Mouse (Mus musculus): ENCODE data around the gene Prps2.
"Not testable (repeated sequence)": the region's sequence is repeated elsewhere in the genome, so short reads cannot be mapped to it uniquely, and the experiment has no call there.

Gene Prps2

DNA sequence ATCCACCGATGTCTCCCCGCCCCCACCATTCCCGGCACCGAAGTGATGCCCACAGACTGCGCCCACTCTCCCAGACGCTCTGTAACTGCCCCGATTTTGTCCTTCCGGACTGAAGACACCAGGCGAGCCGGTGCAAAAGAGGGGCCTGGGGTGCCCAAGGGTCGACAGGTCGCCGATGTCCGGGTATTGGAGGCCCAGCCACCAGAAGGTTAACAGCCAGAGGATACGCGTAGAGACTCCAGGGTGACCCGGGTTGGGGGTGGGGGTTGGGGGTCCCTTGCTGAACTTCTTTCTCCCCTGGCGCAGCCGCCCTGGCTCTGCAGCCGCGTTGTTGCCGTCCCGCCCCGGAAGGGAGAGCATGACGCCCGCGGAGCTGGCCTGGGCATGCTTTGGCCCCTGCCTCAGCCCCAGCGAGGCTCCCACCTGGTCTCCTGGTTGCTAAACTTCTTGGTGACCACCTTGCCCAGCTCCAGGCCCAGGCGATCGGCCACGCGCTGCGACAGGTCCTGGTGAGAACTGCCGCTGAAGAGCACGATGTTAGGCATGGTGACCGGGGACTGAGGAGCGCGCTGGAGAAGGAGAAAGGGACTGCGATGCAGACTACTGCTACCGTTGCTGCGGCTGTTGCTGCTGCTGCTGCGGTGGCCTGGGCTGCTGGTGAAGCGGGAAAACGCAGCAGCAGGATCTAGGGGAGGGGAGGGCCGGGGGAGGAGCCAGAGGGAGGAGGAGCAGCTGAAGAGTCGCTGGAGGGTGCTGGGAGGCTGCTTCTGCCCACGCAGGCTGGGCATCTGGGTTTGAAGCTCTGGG is at the start of gene Prps2:
Gene Prps2 (minus strand): TSS at position 703 of the 807 bp plus-strand sequence.
- peak; percentile 29 to 72 for DNase-seq (ENCODE audit: low spot score in 2 of 2)

DNA sequence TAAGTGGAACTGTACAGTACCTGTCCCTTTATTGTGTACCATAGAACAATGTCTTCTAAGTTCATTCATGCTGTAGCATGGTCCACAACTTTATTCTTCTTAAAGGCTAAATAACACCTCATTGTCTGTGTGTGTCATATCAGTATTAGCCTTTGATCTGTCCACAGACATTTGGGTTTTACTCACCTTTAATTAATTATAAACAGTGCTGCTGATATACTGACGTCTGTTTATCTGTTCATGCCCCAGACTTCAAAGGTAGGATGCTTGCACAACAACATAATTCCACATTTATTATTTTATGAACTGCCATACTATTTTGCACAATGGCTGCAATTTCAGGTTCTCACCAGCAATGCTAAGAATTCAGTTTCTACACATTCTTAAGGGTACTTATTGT is 35.1 kb upstream of the Prps2 start:
- DNase-seq (ENCODE audit: low spot score in 2 of 2), result no peak

DNA sequence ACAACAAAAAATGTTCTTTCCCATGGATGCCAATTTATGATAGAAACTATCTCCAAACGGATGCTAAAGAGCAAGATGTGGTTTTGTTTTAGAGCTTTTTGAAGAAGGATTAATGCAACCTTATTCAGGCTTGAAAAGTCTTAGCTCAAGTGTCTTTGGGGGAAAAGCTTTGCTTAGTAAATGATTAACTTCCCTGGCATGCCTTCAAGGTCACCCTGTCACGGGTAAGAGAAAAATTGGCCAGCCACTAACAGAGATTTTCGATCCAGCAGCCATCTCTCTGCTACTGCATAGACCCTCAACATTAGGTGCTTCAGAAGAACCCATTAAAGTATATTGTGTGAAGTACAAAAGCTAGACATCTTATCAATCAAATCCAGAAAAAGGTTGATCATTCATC is 12.4 kb upstream of the Prps2 start:
- no peak for DNase-seq (ENCODE audit: low spot score in 2 of 2)

DNA sequence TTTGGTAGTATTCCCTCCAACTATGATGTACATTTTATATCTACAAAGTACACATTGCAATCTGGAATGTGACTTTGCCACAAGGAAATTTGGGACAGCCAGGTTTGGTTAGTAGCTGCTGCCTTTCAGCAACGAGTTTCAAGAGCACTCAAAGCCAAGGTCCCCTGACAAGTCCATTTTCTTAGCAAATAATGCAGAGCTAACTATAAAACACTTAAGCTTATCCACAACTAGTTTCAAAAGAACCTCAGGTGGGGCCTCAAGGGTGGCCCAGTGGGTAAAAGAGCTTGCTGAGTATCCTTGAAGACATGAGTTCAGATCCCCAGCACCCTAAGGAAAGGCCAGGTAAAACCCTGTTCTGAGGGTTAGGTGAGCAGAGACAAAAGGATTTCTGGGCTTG is 4.1 kb upstream of the Prps2 start:
- no peak for DNase-seq (ENCODE audit: low spot score in 2 of 2)

GRCm38 (mm10) chrX:167382854-167383186 is 271 bp upstream of the Prps2 start:
- DNase-seq (ENCODE audit: low spot score in 2 of 2), result no peak

DNA sequence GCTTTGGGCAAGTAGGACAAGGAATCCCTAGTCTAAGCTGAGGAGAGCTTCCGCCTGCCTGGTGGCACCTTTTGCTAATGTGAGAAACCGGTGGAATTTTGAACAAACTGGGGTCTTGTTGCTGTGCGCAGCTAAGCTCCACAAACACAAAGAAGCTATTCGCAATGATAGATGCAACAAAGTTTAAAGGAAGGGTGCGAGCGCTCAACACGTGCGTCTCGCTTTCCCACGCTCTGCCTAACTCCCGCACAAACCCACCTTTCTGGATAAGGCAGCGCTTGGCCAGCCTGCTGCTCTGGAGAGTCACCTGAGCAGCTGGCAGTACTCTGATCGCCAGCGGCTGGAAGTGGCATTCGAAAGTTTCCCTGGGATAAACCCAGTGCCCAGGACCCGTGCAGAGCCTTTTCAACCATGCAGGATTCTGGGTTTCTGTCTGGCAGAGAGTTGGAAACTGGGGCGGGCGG is 934 bp downstream of the Prps2 start:
- DNase-seq (ENCODE audit: low spot score in 2 of 2), result no peak

DNA sequence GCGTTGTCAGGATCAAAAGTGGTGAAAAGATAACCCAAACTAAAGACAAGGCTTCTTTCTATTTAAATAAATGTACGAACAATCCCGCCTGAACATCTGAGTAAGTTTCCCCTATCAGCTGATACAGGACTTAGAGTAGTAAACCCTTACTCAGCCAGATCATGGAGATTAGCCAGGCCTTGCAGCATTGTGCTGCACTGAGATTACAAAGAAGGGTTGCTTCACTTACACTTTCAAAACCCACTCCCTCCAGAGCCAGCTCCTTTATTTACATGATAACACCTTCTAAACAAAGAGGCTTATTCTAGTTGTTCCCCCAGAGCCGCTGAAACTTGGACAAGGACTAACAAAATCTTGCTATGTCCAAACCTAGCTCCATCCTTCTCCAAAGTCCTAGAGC is 2.5 kb downstream of the Prps2 start:
- DNase-seq (ENCODE audit: low spot score in 2 of 2), result no peak

DNA sequence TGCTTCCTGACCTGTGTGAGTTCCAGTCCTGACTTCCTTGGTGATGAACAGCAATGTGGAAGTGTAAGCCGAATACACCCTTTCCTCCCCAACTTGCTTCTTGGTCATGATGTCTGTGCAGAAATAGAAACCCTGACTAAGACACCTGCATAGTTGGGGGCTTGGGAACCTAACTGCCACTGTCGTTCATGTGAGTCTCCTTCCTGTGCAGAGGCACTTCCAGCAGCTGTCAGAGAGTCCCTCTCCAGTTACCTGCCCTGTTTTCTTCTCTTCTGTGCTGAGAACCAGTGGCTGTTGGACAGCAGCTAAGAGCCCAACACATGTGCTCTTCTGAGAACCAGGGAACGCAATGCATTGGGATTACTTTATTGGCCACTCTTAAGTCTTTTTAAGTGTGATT is 21.3 kb downstream of the Prps2 start:
- not testable (repeated sequence) for DNase-seq (ENCODE audit: low spot score in 2 of 2)

GRCm38 (mm10) chrX:167359704-167360103 is 22.8 kb downstream of the Prps2 start:
- DNase-seq (ENCODE audit: low spot score in 2 of 2), result no peak

GRCm38 (mm10) chrX:167357415-167357814 is 25.1 kb downstream of the Prps2 start:
- peak in 1 of 2 experiments; percentile 12 for DNase-seq (ENCODE audit: low spot score in 2 of 2)

GRCm38 (mm10) chrX:167355965-167356364 is 26.6 kb downstream of the Prps2 start:
- no peak for DNase-seq (ENCODE audit: low spot score in 2 of 2)

- DNase-seq (ENCODE audit: low spot score in 2 of 2), result no peak
Measured at GRCm38 (mm10) chrX:167353617-167354016, 28.9 kb downstream of the Prps2 start.

- DNase-seq (ENCODE audit: low spot score in 2 of 2), result no peak
Measured at GRCm38 (mm10) chrX:167346440-167346839, 36.1 kb downstream of the Prps2 start.

DNA sequence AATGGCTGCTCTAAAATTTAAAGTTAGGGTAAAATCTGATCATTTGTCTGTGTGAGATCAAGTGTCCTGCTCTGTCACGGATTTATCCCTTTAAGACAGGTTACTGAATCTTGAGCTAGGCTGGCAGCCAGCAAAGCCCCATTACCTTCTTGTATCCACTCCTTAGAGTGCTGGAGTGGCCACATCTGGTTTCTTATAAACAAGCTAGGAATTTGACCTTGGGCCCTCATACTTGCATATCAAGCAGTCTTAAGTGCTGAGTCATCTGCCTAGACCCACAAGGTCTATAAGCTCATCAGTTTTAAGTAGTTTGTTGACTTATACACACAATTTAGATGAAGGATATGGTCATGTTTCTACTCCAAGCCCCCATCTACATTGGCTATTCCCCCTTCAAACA is 38.2 kb downstream of the Prps2 start:
- DNase-seq (ENCODE audit: low spot score in 2 of 2), result no peak

DNA sequence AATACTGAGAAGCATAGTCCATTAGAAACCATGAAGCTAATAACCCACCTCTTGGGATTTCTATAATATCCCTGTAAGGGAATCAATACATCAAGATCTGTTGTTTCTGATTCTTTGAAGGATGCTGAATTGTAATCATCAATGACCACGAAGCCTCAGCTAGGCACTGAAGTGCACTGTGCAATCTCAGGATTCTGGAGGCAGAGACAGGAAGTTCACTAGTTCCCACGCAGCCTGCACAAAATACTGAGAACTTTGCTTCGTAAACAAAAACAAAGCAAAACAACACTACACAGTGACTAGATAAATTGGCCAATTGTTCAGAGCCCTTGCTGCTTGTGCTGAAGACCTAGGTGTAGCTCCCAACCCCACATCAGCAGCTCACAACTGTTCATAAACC is 40.7 kb downstream of the Prps2 start:
- no peak for DNase-seq (ENCODE audit: low spot score in 2 of 2)

DNA sequence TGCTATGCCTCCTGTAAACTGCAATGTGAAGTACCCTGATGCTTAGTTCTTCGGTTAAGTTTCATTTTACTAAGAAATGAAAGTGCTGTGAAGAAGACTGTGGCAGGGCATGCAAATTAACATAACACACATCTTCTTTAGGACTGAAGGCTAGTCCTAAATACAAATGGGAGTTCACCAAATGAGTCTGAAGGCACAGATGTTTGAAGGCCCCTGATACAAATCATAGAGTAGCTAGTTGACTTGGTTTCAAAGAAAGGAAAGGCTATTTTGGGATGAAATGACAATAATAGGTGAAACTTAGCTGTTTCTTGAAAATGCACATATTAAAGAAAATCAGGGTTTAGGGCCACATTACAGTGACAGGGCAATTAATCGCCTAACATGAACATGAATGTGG is 42.4 kb downstream of the Prps2 start:
- no peak for DNase-seq (ENCODE audit: low spot score in 2 of 2)

DNA sequence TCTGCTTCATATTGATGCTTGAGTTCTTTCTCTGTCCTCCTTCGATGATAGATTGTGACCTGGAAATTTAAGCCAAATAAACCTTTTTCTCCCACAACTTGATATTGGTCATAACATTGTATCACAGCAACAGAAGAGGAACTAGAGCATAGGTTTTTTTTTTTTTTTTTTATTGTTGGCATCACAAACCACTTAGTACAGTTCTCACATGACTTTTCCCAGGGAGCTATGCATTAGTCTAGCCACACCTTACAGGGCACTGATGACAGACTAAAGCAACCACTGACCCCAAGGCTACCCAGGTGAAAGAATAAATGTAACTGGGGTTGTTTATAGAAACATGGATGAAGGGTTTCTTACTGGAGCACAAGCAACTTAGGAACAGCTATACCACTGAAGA is 44.6 kb downstream of the Prps2 start:
- no peak for DNase-seq (ENCODE audit: low spot score in 2 of 2)

GRCm38 (mm10) chrX:167334571-167334970 is 48.0 kb downstream of the Prps2 start:
- DNase-seq (ENCODE audit: low spot score in 2 of 2), result no peak

DNA sequence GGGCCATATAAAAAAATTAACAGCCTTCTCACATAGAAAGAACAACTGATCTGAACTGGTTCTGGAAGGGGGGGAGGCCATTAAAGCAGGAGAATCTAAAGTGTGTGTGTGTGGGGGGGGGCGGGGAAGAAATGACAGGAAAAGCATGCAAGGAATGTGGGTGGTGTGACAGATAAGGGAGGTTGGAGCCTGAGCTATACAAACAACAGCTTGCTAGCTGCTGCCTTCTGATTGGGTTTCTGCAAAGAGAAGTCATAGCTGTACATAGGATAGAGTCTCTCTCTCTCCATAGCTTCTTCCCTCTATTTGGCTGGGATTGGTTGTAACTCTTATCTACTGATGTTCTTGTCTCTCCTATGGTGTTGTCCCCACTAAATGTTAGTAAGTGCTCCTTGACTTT is 49.9 kb downstream of the Prps2 start:
- no peak for DNase-seq (ENCODE audit: low spot score in 2 of 2)

GRCm38 (mm10) chrX:167330993-167331392 is 51.6 kb downstream of the Prps2 start:
- DNase-seq (ENCODE audit: low spot score in 2 of 2), result no peak

DNA sequence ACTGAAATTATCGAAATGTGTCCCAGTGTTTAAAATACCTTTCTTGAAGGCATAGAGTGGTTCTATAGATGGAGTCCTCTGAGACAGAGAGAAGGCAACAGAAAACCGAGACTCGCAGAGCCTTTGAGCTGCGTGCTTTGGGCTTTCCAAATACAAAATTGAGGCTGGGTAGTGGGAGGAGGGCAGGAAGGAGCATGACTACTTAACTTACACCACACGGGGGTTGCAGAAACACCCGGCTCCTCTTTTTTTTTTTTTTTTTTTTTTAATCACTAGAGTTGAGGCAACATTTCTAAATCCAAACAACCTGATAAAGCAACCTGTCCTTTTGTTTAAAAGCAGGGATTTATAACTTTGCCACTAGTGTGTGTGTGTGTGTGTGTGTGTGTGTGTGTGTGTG is 52.1 kb downstream of the Prps2 start, which contains the start of gene Tlr7:
Gene Tlr7 (minus strand): TSS at position 160 of the 400 bp plus-strand sequence.
- no peak for DNase-seq (ENCODE audit: low spot score in 2 of 2)

DNA sequence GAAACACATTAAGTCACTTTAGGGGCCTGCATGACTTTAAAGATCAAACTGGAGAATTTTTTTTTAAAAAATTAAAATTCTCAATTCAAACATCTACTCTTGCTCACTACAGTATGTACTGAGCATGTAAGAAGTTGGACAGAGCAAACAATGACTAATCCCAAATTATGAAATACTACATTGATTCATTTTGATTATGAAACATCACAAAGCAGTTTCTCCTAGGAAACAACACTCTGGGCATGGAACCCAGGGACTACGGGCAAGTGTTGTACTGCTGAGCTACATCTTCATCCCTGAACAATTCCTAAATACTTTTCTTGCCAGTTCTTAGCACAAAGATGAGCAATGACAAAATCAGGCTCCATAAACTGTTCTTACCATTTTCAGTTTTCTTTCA is 52.9 kb downstream of the Prps2 start:
- DNase-seq (ENCODE audit: low spot score in 2 of 2), result no peak

- DNase-seq (ENCODE audit: low spot score in 2 of 2), result no peak
Measured at GRCm38 (mm10) chrX:167329098-167329497, 53.5 kb downstream of the Prps2 start.

GRCm38 (mm10) chrX:167328519-167328918 is 54.0 kb downstream of the Prps2 start:
- no peak for DNase-seq (ENCODE audit: low spot score in 2 of 2)
